Mouse (Mus musculus) MEL (cell line): ENCODE measurements around the gene Ccnk. TPM values are rescaled to one million over a fixed set of nuclear protein-coding genes. Genes with fewer than 3 reads are reported as not detected.

Experiments used
- DNase-seq: peaks from one replicate; pipeline ENCODE4 v3.0.0; 2011; ENCODE audit warnings: low read depth, low spot score
- H3K27ac ChIP-seq: 2 replicates; pipeline ENCODE4 v1.5.1; 2012; ENCODE audit warnings: low read depth, mild to moderate bottlenecking, control low read depth, low read length, moderate library complexity; ENCODE audit not compliant: control insufficient read depth
- H3K27me3 ChIP-seq, 2 experiments: fragments of 150-350 bp in 1 of 2; sonication (generic) in 1 of 2; 2 replicates each; pipeline ENCODE4 v1.6.1; 2012; ENCODE audit warnings: low read length in 2 of 2, mild to moderate bottlenecking in 2 of 2, improper control_type of control experiment in 1 of 2, moderate library complexity in 1 of 2; ENCODE audit not compliant: insufficient read depth in 2 of 2, control insufficient read depth in 1 of 2
- H3K36me3 ChIP-seq, 2 experiments: 2 replicates each; pipeline ENCODE4 v1.6.1; 2012 to 2014; ENCODE audit warnings: low read length in 2 of 2, improper control_type of control experiment in 1 of 2, inconsistent platforms in 1 of 2, mild to moderate bottlenecking in 1 of 2; ENCODE audit not compliant: insufficient read depth in 2 of 2, control insufficient read depth in 1 of 2
- H3K4me1 ChIP-seq, 2 experiments: fragments of 150-350 bp in 1 of 2; sonication (generic) in 1 of 2; 2 replicates each; pipeline ENCODE4 v1.6.1; 2012; ENCODE audit warnings: low read length in 2 of 2, improper control_type of control experiment in 1 of 2, mild to moderate bottlenecking in 1 of 2; ENCODE audit not compliant: insufficient read depth in 2 of 2, control insufficient read depth in 1 of 2
- H3K4me3 ChIP-seq, 2 experiments: fragments of 150-350 bp in 1 of 2; sonication (generic) in 1 of 2; 2 replicates each; pipeline ENCODE4 v1.5.1; 2012; ENCODE audit warnings: low read depth in 2 of 2, low read length in 2 of 2, mild to moderate bottlenecking in 2 of 2, moderate library complexity in 2 of 2, control low read depth in 1 of 2, improper control_type of control experiment in 1 of 2; ENCODE audit not compliant: control insufficient read depth in 1 of 2, insufficient read depth in 1 of 2
- H3K79me2 ChIP-seq: 2 replicates; pipeline ENCODE4 v1.6.1; 2012; ENCODE audit warnings: mild to moderate bottlenecking, low read length, moderate library complexity; ENCODE audit not compliant: control insufficient read depth, poor library complexity, insufficient read depth
- H3K9ac ChIP-seq: 2 replicates; pipeline ENCODE4 v1.6.1; 2012; ENCODE audit warnings: low read depth, mild to moderate bottlenecking, control low read depth, low read length, moderate library complexity; ENCODE audit not compliant: control insufficient read depth, poor library complexity, severe bottlenecking
- H3K9me3 ChIP-seq: fragments of 150-350 bp; sonication (generic); replicated peaks from 2 replicates; pipeline ENCODE4 v1.6.1; 2012; ENCODE audit warnings: mild to moderate bottlenecking, low read length, improper control_type of control experiment, moderate library complexity; ENCODE audit not compliant: insufficient read depth
- BHLHE40 ChIP-seq: IDR thresholded peaks from 2 replicates; pipeline ENCODE4 v1.6.1; 2012; ENCODE audit warnings: low read depth, mild to moderate bottlenecking, inconsistent platforms, low read length, improper control_type of control experiment, borderline replicate concordance
- CHD1 ChIP-seq: IDR thresholded peaks from 2 replicates; pipeline ENCODE4 v1.6.1; 2012; ENCODE audit warnings: low read depth, mild to moderate bottlenecking, inconsistent platforms, low read length, improper control_type of control experiment
- E2F4 ChIP-seq: IDR thresholded peaks from 2 replicates; pipeline ENCODE4 v1.6.1; 2011; ENCODE audit warnings: low read depth, low read length, improper control_type of control experiment, borderline replicate concordance
- GABPA ChIP-seq: IDR thresholded peaks from 2 replicates; pipeline ENCODE4 v1.6.1; 2012; ENCODE audit warnings: low read depth, mild to moderate bottlenecking, inconsistent platforms, low read length, improper control_type of control experiment, moderate library complexity
- GATA1 ChIP-seq: IDR thresholded peaks from 2 replicates; pipeline ENCODE4 v1.6.1; 2011; ENCODE audit warnings: low read depth, low read length, improper control_type of control experiment
- HCFC1 ChIP-seq: IDR thresholded peaks from 2 replicates; pipeline ENCODE4 v1.6.1; 2012; ENCODE audit warnings: low read depth, mild to moderate bottlenecking, inconsistent platforms, low read length, improper control_type of control experiment, moderate library complexity
- JUND ChIP-seq: IDR thresholded peaks from 2 replicates; pipeline ENCODE4 v1.6.1; 2011; ENCODE audit warnings: low read depth, mild to moderate bottlenecking, improper control_type of control experiment, low read length
- KAT2A ChIP-seq: conservative IDR thresholded peaks from 2 replicates; pipeline ENCODE4 v1.6.1; 2012; ENCODE audit warnings: low read depth, low read length, improper control_type of control experiment, inconsistent platforms
- MAX ChIP-seq: IDR thresholded peaks from 2 replicates; pipeline ENCODE4 v1.6.1; 2011; ENCODE audit warnings: low read length, improper control_type of control experiment
- MAZ ChIP-seq: IDR thresholded peaks from 2 replicates; pipeline ENCODE4 v1.6.1; 2012; ENCODE audit warnings: low read depth, mild to moderate bottlenecking, inconsistent platforms, low read length, improper control_type of control experiment
- MEF2A ChIP-seq: IDR thresholded peaks from 2 replicates; pipeline ENCODE4 v1.6.1; 2014; ENCODE audit warnings: low read depth, mild to moderate bottlenecking, inconsistent platforms, low read length, improper control_type of control experiment; ENCODE audit not compliant: poor library complexity, insufficient replicate concordance, severe bottlenecking; ENCODE audit errors: extremely low read depth
- MXI1 ChIP-seq: IDR thresholded peaks from 2 replicates; pipeline ENCODE4 v1.6.1; 2011; ENCODE audit warnings: mild to moderate bottlenecking, low read depth, low read length, improper control_type of control experiment
- MYB ChIP-seq: IDR thresholded peaks from 2 replicates; pipeline ENCODE4 v1.6.1; 2011; ENCODE audit warnings: mild to moderate bottlenecking, low read depth, low read length, improper control_type of control experiment
- MYC ChIP-seq: IDR thresholded peaks from 2 replicates; pipeline ENCODE4 v1.6.1; 2011; ENCODE audit warnings: low read depth, mild to moderate bottlenecking, low read length, improper control_type of control experiment, moderate library complexity
- NELFE ChIP-seq: IDR thresholded peaks from 2 replicates; pipeline ENCODE4 v1.6.1; 2011; ENCODE audit warnings: low read depth, low read length, improper control_type of control experiment
- NRF1 ChIP-seq: IDR thresholded peaks from 2 replicates; pipeline ENCODE4 v1.6.1; 2014; ENCODE audit warnings: low read depth, mild to moderate bottlenecking, inconsistent platforms, low read length, improper control_type of control experiment, moderate library complexity; ENCODE audit not compliant: poor library complexity, insufficient read depth, severe bottlenecking
- POLR2AphosphoS2 ChIP-seq: IDR thresholded peaks from 2 replicates; pipeline ENCODE4 v1.6.1; 2011; ENCODE audit warnings: low read length, improper control_type of control experiment
- RAD21 ChIP-seq: IDR thresholded peaks from 2 replicates; pipeline ENCODE4 v1.6.1; 2011; ENCODE audit warnings: mild to moderate bottlenecking, low read depth, low read length, improper control_type of control experiment
- RCOR1 ChIP-seq: IDR thresholded peaks from 2 replicates; pipeline ENCODE4 v1.6.1; 2012; ENCODE audit warnings: low read depth, mild to moderate bottlenecking, inconsistent platforms, low read length, improper control_type of control experiment
- SMC3 ChIP-seq: IDR thresholded peaks from 2 replicates; pipeline ENCODE4 v1.6.1; 2011; ENCODE audit warnings: low read depth, low read length, improper control_type of control experiment
- TAL1 ChIP-seq: IDR thresholded peaks from 2 replicates; pipeline ENCODE4 v1.6.1; 2012; ENCODE audit warnings: mild to moderate bottlenecking, inconsistent platforms, low read length, moderate library complexity, mixed read lengths
- TBP ChIP-seq: IDR thresholded peaks from 2 replicates; pipeline ENCODE4 v1.8.0; 2011; ENCODE audit warnings: low read depth, low read length, improper control_type of control experiment
- TCF12 ChIP-seq: IDR thresholded peaks from 2 replicates; pipeline ENCODE4 v1.6.1; 2014; ENCODE audit warnings: low read depth, mild to moderate bottlenecking, inconsistent platforms, low read length, improper control_type of control experiment, moderate library complexity
- UBTF ChIP-seq: IDR thresholded peaks from 2 replicates; pipeline ENCODE4 v1.6.1; 2012; ENCODE audit warnings: low read depth, mild to moderate bottlenecking, inconsistent platforms, low read length, improper control_type of control experiment, moderate library complexity, borderline replicate concordance; ENCODE audit not compliant: insufficient read depth
- ZC3H11A ChIP-seq: IDR thresholded peaks from 2 replicates; pipeline ENCODE4 v1.6.1; 2012; ENCODE audit warnings: low read depth, mild to moderate bottlenecking, inconsistent platforms, low read length, improper control_type of control experiment
- ZKSCAN1 ChIP-seq: IDR thresholded peaks from 2 replicates; pipeline ENCODE4 v1.6.1; 2012; ENCODE audit warnings: low read depth, mild to moderate bottlenecking, inconsistent platforms, low read length, improper control_type of control experiment, moderate library complexity
- ZMIZ1 ChIP-seq: IDR thresholded peaks from 2 replicates; pipeline ENCODE4 v1.6.1; 2012; ENCODE audit warnings: low read depth, mild to moderate bottlenecking, inconsistent platforms, low read length, improper control_type of control experiment, moderate library complexity
- ZNF384 ChIP-seq: IDR thresholded peaks from 2 replicates; pipeline ENCODE4 v1.6.1; 2012; ENCODE audit warnings: low read depth, mild to moderate bottlenecking, inconsistent platforms, low read length, improper control_type of control experiment
- polyA plus RNA-seq, 2 experiments: library from polyadenylated mRNA; stranded (reverse) in 1 of 2; unstranded in 1 of 2; fragments of >175 nt in 1 of 2; fragments of >200 nt in 1 of 2; gene quantifications; 2 replicates each; pipeline versions ENCODE4 v1.2.1 to v1.2.4; 2012; ENCODE audit warnings: low replicate concordance in 2 of 2, low read depth in 1 of 2; ENCODE audit not compliant: insufficient read length in 2 of 2, insufficient read depth in 1 of 2, missing spikeins in 1 of 2
- total RNA-seq: library from RNA; depleted of rRNA; stranded (reverse); fragments of 300-350 nt; gene quantifications from 2 replicates; pipeline ENCODE4 v1.2.3, GENCODE M21; 2012

Ccnk gene
- total and polyA plus RNA-seq, 3 experiments = 7.6 to 69.6 (median 62.8) TPM

DNA sequence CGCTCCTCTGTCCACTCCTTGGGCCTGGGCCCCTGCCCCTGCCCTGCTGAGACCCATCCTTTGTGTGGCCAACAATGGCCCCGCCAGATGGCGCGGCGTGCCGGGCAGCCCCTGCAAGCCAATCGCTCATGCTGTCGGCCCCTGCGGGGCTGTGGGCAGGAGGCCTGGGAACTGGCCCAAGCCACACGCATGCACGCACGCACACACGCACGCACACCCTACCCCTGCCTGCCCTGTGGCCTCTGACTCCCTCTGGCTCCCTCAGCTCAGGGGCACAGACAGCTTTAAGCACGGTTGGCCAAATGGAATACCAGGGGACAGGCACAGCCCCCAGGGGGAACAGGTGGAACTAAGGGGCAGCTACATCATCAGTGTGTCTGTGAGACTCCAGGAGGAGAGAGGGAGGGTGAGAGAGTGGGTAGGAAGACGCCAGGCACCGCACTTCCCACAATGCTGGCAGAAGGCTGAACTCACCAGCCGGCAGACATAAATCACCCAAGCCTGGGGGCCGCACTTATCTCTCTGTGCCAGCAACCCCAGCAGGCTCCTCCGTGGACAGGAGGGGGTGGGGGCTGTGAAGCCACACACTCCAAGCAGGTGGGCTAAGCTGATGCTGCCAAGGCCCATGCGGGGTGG, 61.7 kb downstream of the Ccnk start:
- Histone ChIP-seq H3K27me3 (no peaks in the 10 kb centered on the region), H3K9ac (no peak overlapping the region), H3K27ac (no peak overlapping the region), H3K9me3 (no peaks in the 10 kb centered on the region)
- DNase-seq = no peak
- TF ChIP-seq MEF2A (no peak), TAL1 (no peak), CHD1 (no peak), BHLHE40 (no peak), RAD21 (no peak), MAZ (no peak), GABPA (no peak), RCOR1 (no peak), MAX (no peak), SMC3 (no peak), E2F4 (no peak), NELFE (no peak), TCF12 (no peak), MYC (no peak), TBP (no peak), ZNF384 (no peak), POLR2AphosphoS2 (no peak), JUND (no peak), NRF1 (no peak), GATA1 (no peak)
- TF ChIP-seq, all 39 proteins: peak for 0
- peaks cover 5% of the 10 kb centered on the region; the same call in 1 of the 2 replicates for H3K79me2 ChIP-seq
- H3K4me3 ChIP-seq = no peak overlapping the region
- peaks cover 3 to 8% of the 10 kb centered on the region in 2 experiments; a peak in 3 of 4 replicates for H3K4me1 ChIP-seq
- peaks cover 0 to 5% of the 10 kb centered on the region in 2 experiments; a peak in 1 of 4 replicates for H3K36me3 ChIP-seq

- no peak overlapping the region for H3K4me3 ChIP-seq
- peaks cover 3 to 8% of the 10 kb centered on the region in 2 experiments; a peak in 3 of 4 replicates for H3K4me1 ChIP-seq
- no peak for TF ChIP-seq ZC3H11A
- TF ChIP-seq RCOR1 = no peak
- TF ChIP-seq MYB = no peak
- no peak for TF ChIP-seq ZKSCAN1
- no peak for TF ChIP-seq CHD1
- no peak for TF ChIP-seq KAT2A
- TF ChIP-seq HCFC1 = no peak
- no peak for TF ChIP-seq JUND
- TF ChIP-seq TBP = no peak
- TF ChIP-seq TAL1 = no peak
- TF ChIP-seq UBTF = no peak
- no peak for TF ChIP-seq MXI1
- TF ChIP-seq ZMIZ1 = no peak
- no peak for TF ChIP-seq RAD21
- no peaks in the 10 kb centered on the region for H3K27me3 ChIP-seq
- DNase-seq = no peak
- H3K79me2 ChIP-seq = peaks cover 5% of the 10 kb centered on the region; the same call in 1 of the 2 replicates
- no peak overlapping the region for H3K27ac ChIP-seq
- H3K9ac ChIP-seq = no peak overlapping the region
- H3K9me3 ChIP-seq = no peaks in the 10 kb centered on the region
- H3K36me3 ChIP-seq = peaks cover 0 to 5% of the 10 kb centered on the region in 2 experiments; a peak in 1 of 4 replicates
These were observed 62.2 kb downstream of the Ccnk start for GRCm38 (mm10) chr12:108241626-108242025.
